Mouse (Mus musculus) thymus, adult 2 months (tissue): ENCODE data around the gene Phf13.

Experiments
- CTCF ChIP-seq: fragments of 200-500 bp; IDR thresholded peaks from 2 replicates; pipeline ENCODE4 v1.5.1; 2012; ENCODE audit warnings: mild to moderate bottlenecking, control low read depth, low read length, moderate library complexity, borderline replicate concordance; ENCODE audit not compliant: control insufficient read depth, poor library complexity, insufficient read depth; ENCODE audit errors: extremely low read depth
- POLR2A ChIP-seq: fragments of 200-500 bp; IDR thresholded peaks from 2 replicates; pipeline ENCODE4 v1.6.1; 2012; ENCODE audit warnings: mild to moderate bottlenecking, low read length, control low read depth, moderate library complexity; ENCODE audit not compliant: control insufficient read depth, poor library complexity, insufficient read depth; ENCODE audit errors: extremely low read depth

GRCm38 (mm10) chr4:152001335-152001734 lies 5.3 kb upstream of the Phf13 start:
- TF ChIP-seq CTCF (no peak), POLR2A (no peak)
